Mouse (Mus musculus): ENCODE measurements around the gene Rc3h1.

GRCm38 (mm10) chr1:160863027-160863426, 43.2 kb upstream of the Rc3h1 start:
- TF ChIP-seq NANOG (IDR thresholded peaks at IDR 0.05; ENCODE audit: borderline replicate concordance, low read length): no peak
- TF ChIP-seq CTCF (conservative IDR thresholded peaks at IDR 0.05; ENCODE audit: low read length): no peak
